Mouse (Mus musculus) CH12.LX (cell line): ENCODE data around the gene Brd3os. TPM values are rescaled to one million over a fixed set of nuclear protein-coding genes. Genes with fewer than 3 reads are reported as not detected.

Experiments used
- polyA plus RNA-seq: library from polyadenylated mRNA; unstranded; fragments of >175 nt; gene quantifications from 2 replicates; pipeline ENCODE4 v1.2.1, GENCODE M21; 2012; ENCODE audit warnings: low read depth; ENCODE audit not compliant: insufficient read length
- total RNA-seq, 2 experiments: library from RNA; depleted of rRNA; stranded (reverse); fragments of 300-350 nt in 1 of 2; fragments of >200 nt in 1 of 2; gene quantifications; 2 replicates each; pipeline ENCODE4 v1.2.3; 2012 to 2014

The Brd3os gene
- total and polyA plus RNA-seq, 3 experiments, result 1.2 to 2.1 (median 1.8) TPM

Other genes starting within 250 kb of the Brd3os start
- gene Sardh, start 194.0 kb upstream of the Brd3os start, total RNA-seq (2012; rRNA removed), result not detected in 2 replicates
- 0.35 TPM in 1 of 2 replicates, not detected in the other for gene Sardh, start 194.0 kb upstream of the Brd3os start, total RNA-seq (2014; rRNA removed)
- gene Sardh, start 194.0 kb upstream of the Brd3os start, polyA plus RNA-seq, result 0.13 and 0.34 TPM in 2 replicates
- 46.6 and 48.5 TPM in 2 replicates for gene Vav2, start 15.3 kb upstream of the Brd3os start, total RNA-seq (2012; rRNA removed)
- 31.5 and 31.7 TPM in 2 replicates for gene Vav2, start 15.3 kb upstream of the Brd3os start, total RNA-seq (2014; rRNA removed)
- 46.8 and 47.3 TPM in 2 replicates for gene Vav2, start 15.3 kb upstream of the Brd3os start, polyA plus RNA-seq
- gene Brd3, start 65.3 kb downstream of the Brd3os start, total RNA-seq (2012; rRNA removed), result 5.2 and 6.6 TPM in 2 replicates
- 2.5 TPM in 2 replicates for gene Brd3, start 65.3 kb downstream of the Brd3os start, total RNA-seq (2014; rRNA removed)
- gene Brd3, start 65.3 kb downstream of the Brd3os start, polyA plus RNA-seq, result 15.6 and 17.1 TPM in 2 replicates
- 33.9 and 37.2 TPM in 2 replicates for gene Wdr5, start 72.8 kb downstream of the Brd3os start, total RNA-seq (2012; rRNA removed)
- 55.5 and 56.0 TPM in 2 replicates for gene Wdr5, start 72.8 kb downstream of the Brd3os start, total RNA-seq (2014; rRNA removed)
- 54.8 and 54.9 TPM in 2 replicates for gene Wdr5, start 72.8 kb downstream of the Brd3os start, polyA plus RNA-seq
- gene Rxra, start 234.1 kb downstream of the Brd3os start, total RNA-seq (2012; rRNA removed), result 2.1 and 2.6 TPM in 2 replicates
- 1.8 and 2.4 TPM in 2 replicates for gene Rxra, start 234.1 kb downstream of the Brd3os start, total RNA-seq (2014; rRNA removed)
- gene Rxra, start 234.1 kb downstream of the Brd3os start, polyA plus RNA-seq, result 4.1 and 5.5 TPM in 2 replicates